ENCODE assay signal across 8 mouse cellular contexts in the genomic region with DNA sequence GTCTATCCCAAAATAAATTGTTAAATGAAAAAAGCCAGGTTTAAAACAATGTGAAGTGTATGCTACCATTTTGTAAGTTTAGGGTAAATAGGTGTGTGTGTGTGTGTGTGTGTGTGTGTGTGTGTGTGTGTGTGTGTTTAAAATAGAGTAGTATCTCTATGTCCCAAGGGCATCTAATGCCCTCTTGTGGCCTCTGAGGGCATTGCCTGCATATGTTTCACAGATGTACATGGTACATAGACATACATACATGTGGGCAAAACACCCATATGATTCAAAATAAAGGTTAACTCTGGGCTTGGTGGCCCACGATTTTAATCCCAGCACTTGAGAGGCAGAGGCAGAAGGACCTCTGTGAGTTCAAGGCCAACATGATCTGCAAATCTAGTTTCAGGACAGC. TPM values are rescaled to one million over a fixed set of nuclear protein-coding genes. Genes with fewer than 3 reads are reported as not detected.
A peak's percentile ranks its signal among the peaks of the same experiment; 100 is the strongest.
DNase-seq lines count a peak whose midpoint lies in the region; ATAC-seq lines count a peak whose summit lies in the region.
"Had no signal": no experiment of that assay in that cellular context is flagged by ENCODE, and none has a peak within 500 bp of the region (broad histone marks: within the 10 kb centered on the region; RNA-seq: fewer than 3 reads in every experiment).

No protein-coding gene starts in this region.

- WGBS in midbrain, embryonic 10.5 days = 83% methylated on average over 1 of the region's 1 CpGs
- WGBS in midbrain, embryonic 16.5 days = 71% methylated on average over 1 of the region's 1 CpGs

- DNase-seq in midbrain, embryonic 10.5 days (ENCODE audit: low spot score) = peak; percentile 53
- DNase-seq in NIH3T3 (ENCODE audit: low read depth) = peak; percentile 87
- DNase-seq in cerebellum, postnatal 14 days = peak; percentile 78 to 87
- peak; percentile 51 to 65 for DNase-seq in lung, adult 18-20 months
- peak; percentile 80 for DNase-seq in retina, postnatal 1 day

- H3K36me3 ChIP-seq in midbrain, embryonic 10.5 days = peaks cover 99% of the 10 kb centered on the region
- H3K36me3 ChIP-seq in midbrain, embryonic 16.5 days (ENCODE audit: control insufficient read depth, insufficient read depth, low read length) = peaks cover 68% of the 10 kb centered on the region

- no peaks in the 10 kb centered on the region for H3K9me3 ChIP-seq in midbrain, embryonic 10.5 days (replicated peaks)
- no peaks in the 10 kb centered on the region for H3K9me3 ChIP-seq in midbrain, embryonic 16.5 days (replicated peaks; ENCODE audit: control insufficient read depth, low read length, poor library complexity, severe bottlenecking)

- no peak overlapping the region for H3K27ac ChIP-seq in midbrain, embryonic 10.5 days (replicated peaks)
- H3K27ac ChIP-seq in midbrain, embryonic 16.5 days (ENCODE audit: low read length) = no peak overlapping the region

- no peaks in the 10 kb centered on the region for H3K4me1 ChIP-seq in midbrain, embryonic 10.5 days
- no peaks in the 10 kb centered on the region for H3K4me1 ChIP-seq in midbrain, embryonic 16.5 days (ENCODE audit: control insufficient read depth, insufficient read depth, low read length)

- no peak for ATAC-seq in midbrain, embryonic 16.5 days
- ATAC-seq in granulocyte monocyte progenitor cell, adult 5-6 weeks (replicated peaks; ENCODE audit: poor library complexity, severe bottlenecking) = peak; percentile 73; the same call in 1 of the 2 replicates

- no peak overlapping the region for H3K4me2 ChIP-seq in midbrain, embryonic 16.5 days (ENCODE audit: low read length)

- no peaks in the 10 kb centered on the region for H3K27me3 ChIP-seq in midbrain, embryonic 10.5 days (ENCODE audit: low read depth, poor library complexity, severe bottlenecking)
- H3K27me3 ChIP-seq in midbrain, embryonic 16.5 days (ENCODE audit: control insufficient read depth, insufficient read depth, low read depth, low read length) = no peaks in the 10 kb centered on the region

- H3K9ac ChIP-seq in midbrain, embryonic 16.5 days (ENCODE audit: low read depth, low read length) = no peak overlapping the region

- H3K4me3 ChIP-seq in midbrain, embryonic 10.5 days = no peak overlapping the region
- no peak overlapping the region for H3K4me3 ChIP-seq in midbrain, embryonic 16.5 days (ENCODE audit: low read depth, low read length)

RNA-seq across cellular contexts. Expression of a gene that starts 12.3 kb away (rescaled TPM):
- not detected in 2 replicates for polyA plus RNA-seq in midbrain, embryonic 10.5 days (2016; fragmentation: Nextera tagmentation; extraction: Ambion mirVana)
- polyA plus RNA-seq in midbrain, embryonic 16.5 days (2015; fragmentation: Nextera tagmentation; extraction: Ambion mirVana) = not detected in 2 replicates
- not detected in 2 replicates for total RNA-seq in granulocyte monocyte progenitor cell, adult 5-6 weeks (2014; fragmentation: Nextera tagmentation)
- not detected in 2 replicates for total RNA-seq in granulocyte monocyte progenitor cell, adult 5-6 weeks (2017)
- polyA plus RNA-seq: gonadal fat pad, adult 2 months had no signal

RNA-seq across cellular contexts. Expression of a gene that starts 34.9 kb away (rescaled TPM):
- polyA plus RNA-seq in midbrain, embryonic 10.5 days (2016; fragmentation: Nextera tagmentation; extraction: Ambion mirVana) = 82.2 and 106 TPM in 2 replicates
- 104 and 131 TPM in 2 replicates for polyA plus RNA-seq in midbrain, embryonic 16.5 days (2015; fragmentation: Nextera tagmentation; extraction: Ambion mirVana)
- 125 and 137 TPM in 2 replicates for total RNA-seq in granulocyte monocyte progenitor cell, adult 5-6 weeks (2014; fragmentation: Nextera tagmentation)
- total RNA-seq in granulocyte monocyte progenitor cell, adult 5-6 weeks (2017) = 59.1 and 73.5 TPM in 2 replicates

RNA-seq across cellular contexts. Expression of a gene that starts 44.9 kb away (rescaled TPM):
- 95.5 and 102 TPM in 2 replicates for polyA plus RNA-seq in midbrain, embryonic 10.5 days (2016; fragmentation: Nextera tagmentation; extraction: Ambion mirVana)
- 84.4 and 94.9 TPM in 2 replicates for polyA plus RNA-seq in midbrain, embryonic 16.5 days (2015; fragmentation: Nextera tagmentation; extraction: Ambion mirVana)
- total RNA-seq in granulocyte monocyte progenitor cell, adult 5-6 weeks (2014; fragmentation: Nextera tagmentation) = 57.4 and 68.2 TPM in 2 replicates
- total RNA-seq in granulocyte monocyte progenitor cell, adult 5-6 weeks (2017) = 35.4 and 49.3 TPM in 2 replicates
